In genomic region chr11:18879456-18879818, GRCm38 (mm10) we compare ENCODE assay signal across 8 mouse cellular contexts.
DNase-seq lines count a peak whose midpoint lies in the region; ATAC-seq and TF ChIP-seq lines count a peak whose summit lies in the region.
"Had no signal": no experiment of that assay in that cellular context is flagged by ENCODE, and none has a peak within 500 bp of the region (broad histone marks: within the 10 kb centered on the region; RNA-seq: fewer than 3 reads in every experiment).

No protein-coding gene starts in this region.

- no peaks in the 10 kb centered on the region for H3K36me3 ChIP-seq in kidney, embryonic 16.5 days (ENCODE audit: insufficient read depth, low read length)
- H3K36me3 ChIP-seq in hindbrain, embryonic 10.5 days, result peaks cover 17% of the 10 kb centered on the region
- H3K36me3 ChIP-seq in midbrain, embryonic 14.5 days (ENCODE audit: control insufficient read depth, insufficient read depth, low read length), result no peaks in the 10 kb centered on the region

- peak overlapping the region; percentile 90 for H3K4me2 ChIP-seq in kidney, embryonic 16.5 days (replicated peaks; ENCODE audit: low read depth, low read length)
- peak overlapping the region; percentile 70 for H3K4me2 ChIP-seq in midbrain, embryonic 14.5 days (ENCODE audit: low read length)

- no peak for TF ChIP-seq POLR2A in brain, embryonic 14.5 days (IDR thresholded peaks at IDR 0.05; ENCODE audit: borderline replicate concordance, extremely low read depth, insufficient read depth, insufficient read length, poor library complexity, severe bottlenecking)

- H3K27ac ChIP-seq in kidney, embryonic 16.5 days (ENCODE audit: low read length), result no peak overlapping the region
- peak overlapping the region; percentile 90 for H3K27ac ChIP-seq in hindbrain, embryonic 10.5 days
- H3K27ac ChIP-seq in midbrain, embryonic 14.5 days (replicated peaks; ENCODE audit: low read depth, low read length), result no peak overlapping the region

- TF ChIP-seq CTCF in brain, embryonic 14.5 days (IDR thresholded peaks at IDR 0.05; ENCODE audit: borderline replicate concordance, extremely low read depth, insufficient read depth, insufficient read length), result no peak

- WGBS in kidney, embryonic 16.5 days, result 0% methylated on average over 1 of the region's 1 CpGs
- 0% methylated on average over 1 of the region's 1 CpGs for WGBS in hindbrain, embryonic 10.5 days
- WGBS in midbrain, embryonic 14.5 days, result 0% methylated on average over 1 of the region's 1 CpGs

- H3K9me3 ChIP-seq in kidney, embryonic 16.5 days (ENCODE audit: low read length), result no peaks in the 10 kb centered on the region
- H3K9me3 ChIP-seq in hindbrain, embryonic 10.5 days, result no peaks in the 10 kb centered on the region
- H3K9me3 ChIP-seq in midbrain, embryonic 14.5 days (ENCODE audit: control insufficient read depth, low read length), result no peaks in the 10 kb centered on the region

- DNase-seq in kidney, adult 8-10 months, result no peak
- peak; percentile 22 for DNase-seq in brain, embryonic 14.5 days (ENCODE audit: low read depth)
- no peak for DNase-seq in hindbrain, embryonic 10.5 days (ENCODE audit: low spot score)
- DNase-seq in midbrain, embryonic 14.5 days, result no peak
- DNase-seq in frontal cortex, postnatal 36 days (ENCODE audit: low spot score in 2 of 2), result no peak
- no peak for DNase-seq in frontal cortex, postnatal 14 days (ENCODE audit: low spot score in 2 of 2)
- DNase-seq: kidney, postnatal 14 days had no signal

- no peak for ATAC-seq in kidney, embryonic 16.5 days (ENCODE audit: low FRiP score, low TSS enrichment)
- no peak for ATAC-seq in midbrain, embryonic 14.5 days (ENCODE audit: low FRiP score, low TSS enrichment)

- peaks cover 7% of the 10 kb centered on the region; the same call in 1 of the 2 replicates for H3K27me3 ChIP-seq in kidney, embryonic 16.5 days (ENCODE audit: insufficient read depth, low read length)
- H3K27me3 ChIP-seq in hindbrain, embryonic 10.5 days (ENCODE audit: insufficient read depth, poor library complexity, severe bottlenecking), result peaks cover 22% of the 10 kb centered on the region
- H3K27me3 ChIP-seq in midbrain, embryonic 14.5 days (ENCODE audit: control insufficient read depth, insufficient read depth, low read length), result peaks cover 27% of the 10 kb centered on the region

- H3K4me1 ChIP-seq in kidney, embryonic 16.5 days (ENCODE audit: insufficient read depth, low read length), result peaks cover 48% of the 10 kb centered on the region
- peaks cover 89% of the 10 kb centered on the region for H3K4me1 ChIP-seq in hindbrain, embryonic 10.5 days (replicated peaks)
- H3K4me1 ChIP-seq in midbrain, embryonic 14.5 days (ENCODE audit: control insufficient read depth, insufficient read depth, low read length), result peaks cover 47% of the 10 kb centered on the region

- no peak overlapping the region for H3K4me3 ChIP-seq in kidney, embryonic 16.5 days (ENCODE audit: low read length)
- H3K4me3 ChIP-seq in hindbrain, embryonic 10.5 days, result peak overlapping the region; percentile 60
- H3K4me3 ChIP-seq in midbrain, embryonic 14.5 days (replicated peaks; ENCODE audit: low read depth, low read length), result no peak overlapping the region

- no peak overlapping the region for H3K9ac ChIP-seq in kidney, embryonic 16.5 days (replicated peaks; ENCODE audit: low read length)
- H3K9ac ChIP-seq in midbrain, embryonic 14.5 days (replicated peaks; ENCODE audit: low read length), result no peak overlapping the region
